Mouse (Mus musculus): ENCODE results near the gene Zfp831. TPM values are rescaled to one million over a fixed set of nuclear protein-coding genes. Genes with fewer than 3 reads are reported as not detected.

Zfp831 gene
- polyA plus RNA-seq, 1 experiment from 2014 or later: not detected

DNA sequence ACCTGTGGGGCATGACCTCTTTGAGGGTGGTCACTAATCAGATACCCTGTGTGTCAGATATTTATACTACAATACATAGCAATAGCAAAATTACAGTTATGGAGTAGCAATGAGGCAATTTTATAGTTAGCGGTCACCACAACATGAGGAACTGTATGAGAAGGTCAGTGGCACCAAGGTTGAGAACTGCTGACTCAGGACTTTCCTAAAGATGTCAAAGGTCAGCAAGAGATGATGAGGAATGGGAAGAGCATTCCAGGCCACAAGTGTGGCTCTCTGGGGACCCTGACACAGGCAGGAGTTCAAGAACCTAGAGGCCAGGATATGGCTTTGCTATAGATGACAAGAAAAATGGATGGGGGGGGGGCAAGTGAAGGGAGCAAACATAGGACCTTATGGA lies 38.3 kb upstream of the Zfp831 start:
- no peak for ATAC-seq (ENCODE audit: low FRiP score, low TSS enrichment)
- Histone ChIP-seq H3K9me3 (ENCODE audit: control insufficient read depth, low read length) (no peaks in the 10 kb centered on the region), H3K4me2 (replicated peaks; ENCODE audit: low read depth, low read length) (no peak overlapping the region), H3K9ac (ENCODE audit: low read depth, low read length) (no peak overlapping the region), H3K4me1 (ENCODE audit: control insufficient read depth, insufficient read depth, low read length) (no peaks in the 10 kb centered on the region), H3K27me3 (ENCODE audit: control insufficient read depth, insufficient read depth, low read length) (no peaks in the 10 kb centered on the region), H3K36me3 (ENCODE audit: control insufficient read depth, insufficient read depth, low read length) (no peaks in the 10 kb centered on the region), H3K27ac (ENCODE audit: low read depth, low read length) (no peak overlapping the region), H3K4me3 (ENCODE audit: low read length) (no peak overlapping the region)
- 98% methylated on average over 1 of the region's 1 CpGs for WGBS

DNA sequence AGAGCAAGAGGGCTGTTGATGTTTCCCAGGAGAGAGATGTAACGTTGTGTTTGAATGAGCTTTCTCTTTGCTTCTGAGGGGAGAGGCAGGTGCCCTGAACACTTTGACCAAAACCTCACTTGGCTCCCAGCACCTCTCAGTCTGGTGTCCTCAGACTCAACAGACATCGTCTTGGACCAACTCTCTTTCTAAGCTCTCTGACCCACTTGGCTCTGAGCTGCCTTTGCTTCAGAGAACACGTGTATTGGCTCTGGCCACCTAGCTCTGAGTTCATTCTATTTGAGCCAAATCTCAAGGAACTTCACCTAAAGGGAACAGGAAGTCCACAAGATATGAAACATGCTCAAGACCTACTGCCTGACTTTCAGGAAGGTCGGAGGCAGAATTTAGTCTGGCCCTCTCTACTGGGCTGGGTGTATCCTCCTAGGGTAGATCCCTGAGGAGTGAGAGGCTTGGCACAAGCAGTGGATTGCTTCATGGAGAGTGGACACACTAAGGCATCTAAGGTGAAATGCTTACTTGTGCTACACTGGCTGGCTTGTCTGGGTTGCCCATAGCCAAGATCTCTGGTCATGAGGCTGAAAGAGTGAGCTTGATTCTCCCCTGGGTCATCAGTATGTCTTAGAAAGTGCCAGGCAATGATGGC lies 37.8 kb upstream of the Zfp831 start:
- Histone ChIP-seq H3K9me3 (ENCODE audit: control insufficient read depth, low read length) (no peaks in the 10 kb centered on the region), H3K9ac (ENCODE audit: low read depth, low read length) (no peak overlapping the region), H3K36me3 (ENCODE audit: control insufficient read depth, insufficient read depth, low read length) (no peaks in the 10 kb centered on the region), H3K27ac (ENCODE audit: low read depth, low read length) (no peak overlapping the region), H3K4me2 (replicated peaks; ENCODE audit: low read depth, low read length) (no peak overlapping the region), H3K4me3 (ENCODE audit: low read length) (no peak overlapping the region), H3K4me1 (ENCODE audit: control insufficient read depth, insufficient read depth, low read length) (no peaks in the 10 kb centered on the region), H3K27me3 (ENCODE audit: control insufficient read depth, insufficient read depth, low read length) (no peaks in the 10 kb centered on the region)
- ATAC-seq (ENCODE audit: low FRiP score, low TSS enrichment): no peak
- WGBS: 88% methylated on average over 4 of the region's 4 CpGs

DNA sequence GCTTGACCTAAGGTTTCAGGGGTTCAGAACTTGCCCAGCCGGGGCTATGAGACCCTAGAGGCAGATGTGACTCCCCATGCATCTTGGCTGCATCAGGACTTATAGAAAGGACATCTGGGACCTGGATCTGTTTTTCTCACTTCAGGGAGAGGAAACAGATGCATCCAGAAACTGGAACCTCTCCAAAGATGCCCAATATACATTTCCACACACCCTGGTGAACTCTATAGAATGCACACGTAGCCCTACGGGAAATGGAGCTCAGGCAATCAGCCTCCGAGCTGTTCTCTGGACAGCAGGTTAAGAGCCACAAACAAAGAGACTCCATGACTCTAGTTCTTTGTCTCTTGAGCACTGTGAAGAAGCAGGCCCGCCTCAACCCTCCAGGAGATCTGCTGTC lies 37.0 kb upstream of the Zfp831 start:
- Histone ChIP-seq H3K27me3 (ENCODE audit: control insufficient read depth, insufficient read depth, low read length) (no peaks in the 10 kb centered on the region), H3K9me3 (ENCODE audit: control insufficient read depth, low read length) (no peaks in the 10 kb centered on the region), H3K36me3 (ENCODE audit: control insufficient read depth, insufficient read depth, low read length) (no peaks in the 10 kb centered on the region), H3K4me1 (ENCODE audit: control insufficient read depth, insufficient read depth, low read length) (no peaks in the 10 kb centered on the region), H3K4me3 (ENCODE audit: low read length) (no peak overlapping the region), H3K9ac (ENCODE audit: low read depth, low read length) (no peak overlapping the region), H3K4me2 (replicated peaks; ENCODE audit: low read depth, low read length) (no peak overlapping the region), H3K27ac (ENCODE audit: low read depth, low read length) (no peak overlapping the region; the same call in 1 of the 2 replicates)
- no peak for ATAC-seq (ENCODE audit: low FRiP score, low TSS enrichment)
- WGBS: 69% methylated on average over 5 of the region's 5 CpGs

DNA sequence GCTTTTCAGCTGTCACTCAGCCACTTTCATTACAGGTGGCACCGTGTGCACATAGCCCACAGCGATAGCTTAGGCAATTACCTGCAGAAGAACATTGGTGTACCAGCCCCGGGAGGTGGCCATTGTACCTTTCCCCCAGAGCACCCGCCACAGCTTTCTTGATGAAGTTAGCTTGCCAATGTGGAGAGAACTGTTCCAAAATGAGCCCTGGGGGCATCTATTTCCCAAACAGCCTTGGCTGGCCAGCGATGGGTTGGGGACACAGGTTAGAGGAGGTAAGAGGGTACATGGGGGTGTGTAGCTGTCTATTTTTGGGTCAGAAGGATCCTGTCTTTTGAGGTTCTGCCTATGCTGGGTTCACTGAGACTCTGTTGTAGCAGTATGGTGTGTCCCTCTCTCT lies 33.4 kb upstream of the Zfp831 start:
- Histone ChIP-seq H3K9me3 (ENCODE audit: control insufficient read depth, low read length) (no peaks in the 10 kb centered on the region), H3K36me3 (ENCODE audit: control insufficient read depth, insufficient read depth, low read length) (no peaks in the 10 kb centered on the region), H3K4me3 (ENCODE audit: low read length) (no peak overlapping the region), H3K4me1 (ENCODE audit: control insufficient read depth, insufficient read depth, low read length) (no peaks in the 10 kb centered on the region), H3K27me3 (ENCODE audit: control insufficient read depth, insufficient read depth, low read length) (no peaks in the 10 kb centered on the region), H3K9ac (ENCODE audit: low read depth, low read length) (no peak overlapping the region), H3K27ac (ENCODE audit: low read depth, low read length) (no peak overlapping the region), H3K4me2 (replicated peaks; ENCODE audit: low read depth, low read length) (no peak overlapping the region)
- WGBS: 91% methylated on average over 5 of the region's 5 CpGs
- no peak for ATAC-seq (ENCODE audit: low FRiP score, low TSS enrichment)

DNA sequence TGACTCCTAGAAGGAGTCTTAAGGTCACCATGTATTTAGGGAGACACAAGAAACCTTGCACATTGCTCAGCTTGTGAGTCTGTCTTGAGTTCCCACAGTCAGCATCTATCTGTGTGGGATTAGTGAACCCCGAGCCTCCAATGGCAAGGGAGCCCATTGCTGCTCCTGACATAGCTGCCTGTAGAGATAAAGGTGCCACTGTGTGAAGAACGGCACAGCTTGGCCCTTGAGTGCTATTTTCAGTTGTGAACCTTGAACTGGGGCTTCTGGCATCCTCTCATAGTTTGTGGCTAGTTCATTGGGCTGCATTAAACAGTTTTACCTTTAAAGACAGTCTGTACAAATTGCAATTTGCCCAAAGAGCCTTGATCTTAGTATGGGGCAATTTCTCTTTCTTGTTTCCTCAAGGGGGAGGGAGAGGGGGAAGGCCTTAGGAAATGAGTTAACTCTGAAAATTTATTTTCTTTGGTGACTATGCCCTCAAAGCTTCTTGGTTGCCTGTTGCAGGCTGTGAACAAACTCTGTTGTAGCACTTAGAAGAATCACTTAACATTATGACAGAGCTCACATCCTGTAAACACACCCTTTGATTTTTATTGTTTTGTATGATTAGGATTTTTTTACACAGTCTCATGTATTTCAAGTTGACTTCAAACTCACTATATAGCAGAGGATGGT lies 30.8 kb upstream of the Zfp831 start:
- Histone ChIP-seq H3K4me1 (ENCODE audit: control insufficient read depth, insufficient read depth, low read length) (no peaks in the 10 kb centered on the region), H3K27me3 (ENCODE audit: control insufficient read depth, insufficient read depth, low read length) (no peaks in the 10 kb centered on the region), H3K36me3 (ENCODE audit: control insufficient read depth, insufficient read depth, low read length) (no peaks in the 10 kb centered on the region), H3K9me3 (ENCODE audit: control insufficient read depth, low read length) (no peaks in the 10 kb centered on the region), H3K4me3 (ENCODE audit: low read length) (no peak overlapping the region), H3K4me2 (replicated peaks; ENCODE audit: low read depth, low read length) (no peak overlapping the region), H3K27ac (ENCODE audit: low read depth, low read length) (no peak overlapping the region), H3K9ac (ENCODE audit: low read depth, low read length) (no peak overlapping the region)
- ATAC-seq (ENCODE audit: low FRiP score, low TSS enrichment): no peak
- 86% methylated on average over 2 of the region's 2 CpGs for WGBS

DNA sequence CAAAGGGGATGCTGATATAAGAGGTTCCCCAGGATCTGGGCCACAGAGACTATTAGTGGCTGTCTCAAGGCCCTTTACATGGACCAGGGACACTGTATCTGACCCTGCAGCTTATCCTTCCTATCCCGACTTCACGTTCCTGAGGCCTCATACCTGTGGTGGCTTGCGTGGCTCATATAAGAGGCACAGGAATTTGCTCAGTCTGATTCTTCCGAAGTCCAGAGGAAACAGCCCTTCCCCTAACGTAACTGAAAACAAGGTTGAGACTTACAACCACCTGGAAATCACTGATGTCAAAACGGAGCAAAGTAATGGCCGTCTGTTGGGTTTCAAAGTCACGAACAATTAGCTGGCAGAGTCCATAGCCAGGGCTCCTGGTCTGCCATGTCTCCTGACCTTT lies 30.1 kb upstream of the Zfp831 start:
- 90% methylated on average over 8 of the region's 8 CpGs for WGBS
- Histone ChIP-seq H3K9ac (ENCODE audit: low read depth, low read length) (no peak overlapping the region), H3K4me2 (replicated peaks; ENCODE audit: low read depth, low read length) (no peak overlapping the region), H3K4me1 (ENCODE audit: control insufficient read depth, insufficient read depth, low read length) (no peaks in the 10 kb centered on the region), H3K9me3 (ENCODE audit: control insufficient read depth, low read length) (no peaks in the 10 kb centered on the region), H3K36me3 (ENCODE audit: control insufficient read depth, insufficient read depth, low read length) (no peaks in the 10 kb centered on the region), H3K27ac (ENCODE audit: low read depth, low read length) (no peak overlapping the region), H3K4me3 (ENCODE audit: low read length) (no peak overlapping the region), H3K27me3 (ENCODE audit: control insufficient read depth, insufficient read depth, low read length) (no peaks in the 10 kb centered on the region)
- ATAC-seq (ENCODE audit: low FRiP score, low TSS enrichment): no peak

DNA sequence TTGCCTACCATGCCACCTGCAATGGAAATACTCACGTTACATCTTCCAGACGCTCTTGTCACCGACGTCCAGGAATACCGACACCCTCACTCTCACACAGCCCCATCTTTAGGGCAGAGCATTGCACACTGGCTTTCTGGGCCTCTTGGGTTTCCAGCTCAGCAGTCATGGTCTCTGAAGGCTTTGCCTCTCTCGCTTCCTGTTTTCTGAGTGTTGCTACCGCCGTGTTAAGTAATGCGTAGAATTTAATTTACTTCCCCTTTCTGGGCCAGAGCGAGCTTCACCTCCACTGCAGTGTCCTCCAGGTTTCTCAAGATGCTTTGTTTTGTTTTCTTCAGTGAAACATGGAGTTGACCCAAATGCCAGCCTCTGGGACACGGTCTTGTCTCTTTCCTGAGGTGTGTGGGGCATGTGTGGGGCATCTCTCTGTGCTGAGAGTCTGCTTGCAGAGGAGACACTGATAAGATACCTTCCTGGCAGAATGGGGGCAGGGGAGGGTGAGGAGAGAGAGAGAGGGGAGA lies 29.4 kb upstream of the Zfp831 start:
- ATAC-seq (ENCODE audit: low FRiP score, low TSS enrichment): no peak
- Histone ChIP-seq H3K4me1 (ENCODE audit: control insufficient read depth, insufficient read depth, low read length) (no peaks in the 10 kb centered on the region), H3K9me3 (ENCODE audit: control insufficient read depth, low read length) (no peaks in the 10 kb centered on the region), H3K9ac (ENCODE audit: low read depth, low read length) (no peak overlapping the region), H3K27me3 (ENCODE audit: control insufficient read depth, insufficient read depth, low read length) (no peaks in the 10 kb centered on the region), H3K4me3 (ENCODE audit: low read length) (no peak overlapping the region), H3K4me2 (replicated peaks; ENCODE audit: low read depth, low read length) (no peak overlapping the region), H3K27ac (ENCODE audit: low read depth, low read length) (no peak overlapping the region), H3K36me3 (ENCODE audit: control insufficient read depth, insufficient read depth, low read length) (no peaks in the 10 kb centered on the region)
- WGBS: 66% methylated on average over 11 of the region's 11 CpGs

DNA sequence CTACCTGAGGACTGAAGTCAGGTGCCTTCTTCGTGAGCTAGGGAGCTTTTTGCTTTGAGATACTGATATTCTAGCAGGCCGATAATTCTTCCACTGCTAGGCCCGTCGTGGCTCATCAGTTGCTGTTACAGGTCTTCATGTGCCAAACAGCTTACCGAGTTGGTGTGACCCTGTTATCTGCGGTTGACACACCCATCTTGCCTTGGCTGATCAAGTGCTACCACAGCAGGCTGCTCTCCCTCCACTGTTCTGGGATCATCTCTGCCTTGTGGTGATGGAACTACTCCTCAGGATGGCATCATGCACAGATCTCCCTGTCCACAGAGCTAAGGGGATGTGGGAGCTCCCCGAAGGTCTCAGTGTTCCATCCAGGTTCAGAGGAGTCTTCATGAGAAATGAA lies 21.5 kb upstream of the Zfp831 start:
- WGBS: 88% methylated on average over 7 of the region's 7 CpGs
- Histone ChIP-seq H3K4me3 (ENCODE audit: low read length) (no peak overlapping the region), H3K4me2 (replicated peaks; ENCODE audit: low read depth, low read length) (no peak overlapping the region), H3K36me3 (ENCODE audit: control insufficient read depth, insufficient read depth, low read length) (no peaks in the 10 kb centered on the region), H3K27ac (ENCODE audit: low read depth, low read length) (no peak overlapping the region), H3K27me3 (ENCODE audit: control insufficient read depth, insufficient read depth, low read length) (no peaks in the 10 kb centered on the region), H3K4me1 (ENCODE audit: control insufficient read depth, insufficient read depth, low read length) (no peaks in the 10 kb centered on the region), H3K9me3 (ENCODE audit: control insufficient read depth, low read length) (no peaks in the 10 kb centered on the region), H3K9ac (ENCODE audit: low read depth, low read length) (no peak overlapping the region)
- no peak for ATAC-seq (ENCODE audit: low FRiP score, low TSS enrichment)

DNA sequence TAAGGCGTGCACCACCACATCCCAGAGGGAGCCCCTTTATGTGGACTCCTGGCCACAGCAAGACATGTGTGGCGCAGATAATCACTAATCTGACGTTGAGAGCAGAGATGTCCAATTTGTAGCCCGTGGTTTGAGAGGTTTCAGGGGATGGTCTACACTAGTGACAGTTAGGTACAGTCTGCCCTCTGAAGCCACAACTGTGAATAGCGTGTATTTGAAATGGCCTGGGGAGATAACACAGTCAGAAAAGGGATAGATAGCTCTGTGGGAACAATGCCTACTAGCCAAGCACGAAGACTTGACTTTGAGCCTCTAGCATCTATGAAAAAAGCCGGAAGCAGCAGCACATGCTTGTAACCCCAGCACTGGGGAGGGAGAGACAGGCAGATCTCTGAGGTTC lies 18.9 kb upstream of the Zfp831 start:
- no peak overlapping the region for H3K9ac ChIP-seq (ENCODE audit: low read depth, low read length)
- H3K4me2 ChIP-seq (replicated peaks; ENCODE audit: low read depth, low read length): no peak overlapping the region
- no peaks in the 10 kb centered on the region for H3K36me3 ChIP-seq (ENCODE audit: control insufficient read depth, insufficient read depth, low read length)
- no peaks in the 10 kb centered on the region for H3K9me3 ChIP-seq (ENCODE audit: control insufficient read depth, low read length)
- ATAC-seq (ENCODE audit: low FRiP score, low TSS enrichment): no peak
- H3K4me3 ChIP-seq (ENCODE audit: low read length): no peak overlapping the region
- no peaks in the 10 kb centered on the region for H3K4me1 ChIP-seq (ENCODE audit: control insufficient read depth, insufficient read depth, low read length)
- 89% methylated on average over 7 of the region's 7 CpGs for WGBS
- no peaks in the 10 kb centered on the region for H3K27me3 ChIP-seq (ENCODE audit: control insufficient read depth, insufficient read depth, low read length)
- H3K27ac ChIP-seq (ENCODE audit: low read depth, low read length): no peak overlapping the region

Data from kidney, embryonic 14.5 days (tissue).